8 mouse cellular contexts compared by ENCODE assay signal in genomic region chr2:30600965-30601841, GRCm38 (mm10). TPM values are rescaled to one million over a fixed set of nuclear protein-coding genes. Genes with fewer than 3 reads are reported as not detected.
DNase-seq lines count a peak whose midpoint lies in the region; ATAC-seq and TF ChIP-seq lines count a peak whose summit lies in the region.

No protein-coding gene starts in this region.

- peak overlapping the region; percentile 59 for H3K4me2 ChIP-seq in intestine, postnatal 0 days (replicated peaks; ENCODE audit: low read depth)
- peak overlapping the region; percentile 44 for H3K4me2 ChIP-seq in stomach, embryonic 15.5 days

- H3K9me3 ChIP-seq in intestine, postnatal 0 days (ENCODE audit: control insufficient read depth) = no peaks in the 10 kb centered on the region
- H3K9me3 ChIP-seq in stomach, embryonic 15.5 days = no peaks in the 10 kb centered on the region

- no peak for ATAC-seq in intestine, postnatal 0 days
- ATAC-seq in stomach, embryonic 15.5 days (ENCODE audit: insufficient read depth, low FRiP score, low read depth) = no peak

- H3K27ac ChIP-seq in intestine, postnatal 0 days (ENCODE audit: low read depth, low read length) = peak overlapping the region; percentile 60
- H3K27ac ChIP-seq in stomach, embryonic 15.5 days = peak overlapping the region; percentile 87

- 16% methylated on average over 20 of the region's 20 CpGs for WGBS in intestine, postnatal 0 days
- 26% methylated on average over 20 of the region's 20 CpGs for WGBS in lung, adult 2 months
- 9% methylated on average over 20 of the region's 20 CpGs for WGBS in stomach, embryonic 15.5 days

- H3K4me3 ChIP-seq in intestine, postnatal 0 days (ENCODE audit: low read depth, low read length) = 0 out of 2 replicates have a peak overlapping the region, but pooled peaks have one; percentile 4
- H3K4me3 ChIP-seq in lung, adult 2 months (replicated peaks; ENCODE audit: extremely low read depth, low read depth, low read length) = no peak overlapping the region
- H3K4me3 ChIP-seq in stomach, embryonic 15.5 days (replicated peaks) = peak overlapping the region; percentile 5; the same call in 1 of the 2 replicates

- TF ChIP-seq POLR2A in lung, adult 2 months (IDR thresholded peaks at IDR 0.05; ENCODE audit: borderline replicate concordance, extremely low read depth, low read depth, low read length) = peak; percentile 42; the same call in 1 of the 2 replicates

- no peaks in the 10 kb centered on the region; the same call in 1 of the 2 replicates for H3K4me1 ChIP-seq in intestine, postnatal 0 days (replicated peaks; ENCODE audit: control insufficient read depth, insufficient read depth, low read length)
- peaks cover 9% of the 10 kb centered on the region for H3K4me1 ChIP-seq in lung, adult 2 months (ENCODE audit: control insufficient read depth, insufficient read depth, low read length)
- peaks cover 48% of the 10 kb centered on the region for H3K4me1 ChIP-seq in stomach, embryonic 15.5 days

- no peaks in the 10 kb centered on the region for H3K27me3 ChIP-seq in intestine, postnatal 0 days (replicated peaks; ENCODE audit: control insufficient read depth, insufficient read depth, low read length)
- no peaks in the 10 kb centered on the region for H3K27me3 ChIP-seq in stomach, embryonic 15.5 days (replicated peaks)

- H3K36me3 ChIP-seq in intestine, postnatal 0 days (ENCODE audit: control insufficient read depth, insufficient read depth) = no peaks in the 10 kb centered on the region
- H3K36me3 ChIP-seq in stomach, embryonic 15.5 days = no peaks in the 10 kb centered on the region

- TF ChIP-seq CTCF in intestine, postnatal 0 days (IDR thresholded peaks at IDR 0.05; ENCODE audit: low read depth) = 0 out of 2 replicates have a peak, but pooled peaks have one; percentile 6
- TF ChIP-seq CTCF in lung, adult 2 months (IDR thresholded peaks at IDR 0.05; ENCODE audit: insufficient read depth, low read length) = no peak

- peak; percentile 87 for DNase-seq in Muller cell, postnatal 12 days (ENCODE audit: inconsistent ontology term)
- peak; percentile 36 for DNase-seq in embryo, embryonic 10 days (ENCODE audit: low spot score)
- DNase-seq in heart, adult 18-20 months = peak; percentile 87 to 90
- peak; percentile 56 for DNase-seq in lung, adult 2 months
- DNase-seq in cerebellum, postnatal 4 days (ENCODE audit: low spot score in 2 of 2) = no peak
- DNase-seq in right cerebral cortex, postnatal 36 days (ENCODE audit: low spot score in 2 of 2) = no peak

- H3K9ac ChIP-seq in intestine, postnatal 0 days (ENCODE audit: low read depth, low read length) = no peak overlapping the region
- H3K9ac ChIP-seq in stomach, embryonic 15.5 days = no peak overlapping the region

RNA-seq across cellular contexts. Expression of gene Cstad, which starts 6.4 kb away (rescaled TPM):
- 1 to 10 TPM in 1 of 2 experiments, under 1 TPM in 1; 0.57 to 1.2 TPM for total RNA-seq in heart, adult 18-20 months (2021)
- 0.53 and 0.63 TPM in 2 replicates for polyA plus RNA-seq in intestine, postnatal 0 days (2015; fragmentation: Nextera tagmentation; extraction: Ambion mirVana)
- 0.69 and 1.6 TPM in 2 replicates for polyA plus RNA-seq in lung, adult 2 months (2012; rRNA removed)
- 0.71 and 0.72 TPM in 2 replicates for polyA plus RNA-seq in stomach, embryonic 15.5 days (2015; fragmentation: Nextera tagmentation; extraction: Ambion mirVana)

Comparison
In these comparisons a context has a peak if more than half of its experiments do, and no peak if none do; other contexts are left out.
1. DNase-seq: peak in Muller cell, postnatal 12 days (single experiment), embryo, embryonic 10 days (single experiment), heart, adult 18-20 months (2 of 2) and lung, adult 2 months (single experiment); none in cerebellum, postnatal 4 days (0 of 2) and right cerebral cortex, postnatal 36 days (0 of 2).